Comparison of ENCODE assay signal across 19 mouse cellular contexts in genomic region chr2:80414387-80414786, GRCm38 (mm10). TPM values are rescaled to one million over a fixed set of nuclear protein-coding genes. Genes with fewer than 3 reads are reported as not detected.
DNase-seq lines count a peak whose midpoint lies in the region.
"Had no signal": no experiment of that assay in that cellular context is flagged by ENCODE, and none has a peak within 500 bp of the region (broad histone marks: within the 10 kb centered on the region; RNA-seq: fewer than 3 reads in every experiment).

No protein-coding gene starts in this region.

- peak; percentile 28 to 68 for DNase-seq in heart, adult 18-20 months
- DNase-seq in heart, embryonic 10.5 days (ENCODE audit: low spot score) = no peak
- DNase-seq in Muller cell, postnatal 12 days (ENCODE audit: inconsistent ontology term) = peak; percentile 17
- peak; percentile 10 for DNase-seq in fibroblast of lung, adult 2 months (ENCODE audit: low read depth)
- DNase-seq in heart, postnatal 25 days (ENCODE audit: low spot score) = peak; percentile 1
- DNase-seq in frontal cortex, adult 2 months (ENCODE audit: extremely low spot score in 1 of 2, low spot score in 1 of 2) = no peak
- DNase-seq in ovary, postnatal 36 days (ENCODE audit: low spot score) = no peak
- DNase-seq: adrenal gland, adult 8-10 months; adrenal gland, postnatal 36 days; cerebellum, adult 11 months; cerebellum, adult 8-10 months; cerebellum, postnatal 36 days; gastrocnemius, postnatal 10 days; kidney, adult 2 months had no signal

- intact Hi-C loops in heart, postnatal 25 days (cut with DNase I) = no loop called here

- H3K27ac ChIP-seq in heart, embryonic 10.5 days = no peak overlapping the region
- H3K27ac ChIP-seq: embryonic facial prominence, embryonic 10.5 days; forebrain, embryonic 10.5 days; heart, embryonic 13.5 days; hindbrain, embryonic 15.5 days had no signal

- H3K4me3 ChIP-seq in heart, embryonic 10.5 days = no peak overlapping the region
- H3K4me3 ChIP-seq: embryonic facial prominence, embryonic 10.5 days; forebrain, embryonic 10.5 days; heart, embryonic 13.5 days; hindbrain, embryonic 15.5 days had no signal

- H3K9me3 ChIP-seq in heart, embryonic 10.5 days = no peaks in the 10 kb centered on the region
- H3K9me3 ChIP-seq: embryonic facial prominence, embryonic 10.5 days; forebrain, embryonic 10.5 days; heart, embryonic 13.5 days; hindbrain, embryonic 15.5 days had no signal

- no peaks in the 10 kb centered on the region for H3K36me3 ChIP-seq in heart, embryonic 10.5 days
- H3K36me3 ChIP-seq: forebrain, embryonic 10.5 days; heart, embryonic 13.5 days; hindbrain, embryonic 15.5 days had no signal

- WGBS in heart, embryonic 10.5 days = 62% methylated on average over 3 of the region's 3 CpGs

- H3K27me3 ChIP-seq in heart, embryonic 10.5 days (ENCODE audit: insufficient read depth, poor library complexity, severe bottlenecking) = no peaks in the 10 kb centered on the region
- H3K27me3 ChIP-seq: CH12.LX; heart, embryonic 13.5 days; hindbrain, embryonic 15.5 days had no signal

- H3K4me1 ChIP-seq in heart, embryonic 10.5 days = 0 out of 2 replicates have a peak, but pooled peaks cover 7% of the 10 kb centered on the region
- H3K4me1 ChIP-seq: hindbrain, embryonic 15.5 days had no signal

RNA-seq across cellular contexts. Expression of gene Frzb, which starts 33.0 kb away (rescaled TPM):
- total RNA-seq in heart, adult 18-20 months (2021) = 1 to 10 TPM; 4.9 to 5.0 TPM
- 8.1 and 8.9 TPM in 2 replicates for polyA plus RNA-seq in heart, embryonic 10.5 days (2016; fragmentation: Nextera tagmentation; extraction: Ambion mirVana)
- total RNA-seq in heart, postnatal 25 days (2021) = 1 to 10 TPM; 5.9 to 6.1 TPM
- 44.1 and 45.1 TPM in 2 replicates for polyA plus RNA-seq in frontal cortex, adult 2 months (2012; rRNA removed)
- total RNA-seq: CH12.LX had no signal

Comparison
In these comparisons a context has a peak if more than half of its experiments do, and no peak if none do; other contexts are left out.
1. DNase-seq: peak in heart, adult 18-20 months (2 of 2), Muller cell, postnatal 12 days (single experiment), fibroblast of lung, adult 2 months (single experiment) and heart, postnatal 25 days (single experiment); none in heart, embryonic 10.5 days (single experiment), frontal cortex, adult 2 months (0 of 2) and ovary, postnatal 36 days (single experiment).